Mouse (Mus musculus): ENCODE measurements around the gene Tiam1. TPM values are rescaled to one million over a fixed set of nuclear protein-coding genes. Genes with fewer than 3 reads are reported as not detected.
A peak's percentile ranks its signal among the peaks of the same experiment; 100 is the strongest.

Gene Tiam1
- polyA plus RNA-seq, 1 experiment from 2014 or later, result 29.0 TPM

GRCm38 (mm10) chr16:90142574-90143415 lies 774 bp downstream of the Tiam1 start:
- peak overlapping the region; percentile 76 for H3K4me3 ChIP-seq
- H3K36me3 ChIP-seq, result peaks cover 3% of the 10 kb centered on the region; the same call in 1 of the 2 replicates
- peak; percentile 24 for ATAC-seq (ENCODE audit: low FRiP score)
- H3K27ac ChIP-seq, result peak overlapping the region; percentile 95
- no peaks in the 10 kb centered on the region for H3K9me3 ChIP-seq
- H3K27me3 ChIP-seq, result no peaks in the 10 kb centered on the region
- H3K9ac ChIP-seq, result peak overlapping the region; percentile 90
- peak overlapping the region; percentile 64 for H3K4me2 ChIP-seq
- H3K4me1 ChIP-seq (replicated peaks), result peaks cover 44% of the 10 kb centered on the region
- under 1% methylated on average over 57 of the region's 57 CpGs for WGBS

- WGBS, result 2% methylated on average over 20 of the region's 20 CpGs
- Histone ChIP-seq H3K27me3 (no peaks in the 10 kb centered on the region), H3K4me2 (peak overlapping the region; percentile 64), H3K9me3 (no peaks in the 10 kb centered on the region), H3K4me1 (replicated peaks) (peaks cover 44% of the 10 kb centered on the region), H3K9ac (peak overlapping the region; percentile 90), H3K4me3 (peak overlapping the region; percentile 76), H3K27ac (peak overlapping the region; percentile 95), H3K36me3 (peaks cover 8% of the 10 kb centered on the region)
- ATAC-seq (ENCODE audit: low FRiP score), result no peak
These were observed 1.4 kb downstream of the Tiam1 start for GRCm38 (mm10) chr16:90142247-90142573.

- Histone ChIP-seq H3K36me3 (peaks cover 8% of the 10 kb centered on the region), H3K4me2 (peak overlapping the region; percentile 64), H3K4me1 (replicated peaks) (peaks cover 44% of the 10 kb centered on the region), H3K27me3 (no peaks in the 10 kb centered on the region), H3K9ac (peak overlapping the region; percentile 90), H3K9me3 (no peaks in the 10 kb centered on the region), H3K4me3 (peak overlapping the region; percentile 76), H3K27ac (peak overlapping the region; percentile 19; the same call in 1 of the 2 replicates)
- WGBS, result 26% methylated on average over 9 of the region's 9 CpGs
- ATAC-seq (ENCODE audit: low FRiP score), result no peak
These were observed 2.0 kb downstream of the Tiam1 start for GRCm38 (mm10) chr16:90141556-90141955.

GRCm38 (mm10) chr16:90140571-90140970 lies 3.0 kb downstream of the Tiam1 start:
- H3K4me3 ChIP-seq, result no peak overlapping the region
- peak overlapping the region; percentile 43; the same call in 1 of the 2 replicates for H3K9ac ChIP-seq
- no peak overlapping the region for H3K27ac ChIP-seq
- no peak for ATAC-seq (ENCODE audit: low FRiP score)
- H3K27me3 ChIP-seq, result no peaks in the 10 kb centered on the region
- peaks cover 8% of the 10 kb centered on the region for H3K36me3 ChIP-seq
- no peaks in the 10 kb centered on the region for H3K9me3 ChIP-seq
- peaks cover 44% of the 10 kb centered on the region for H3K4me1 ChIP-seq (replicated peaks)
- H3K4me2 ChIP-seq, result peak overlapping the region; percentile 64; the same call in 1 of the 2 replicates
- WGBS, result 86% methylated on average over 10 of the region's 10 CpGs

GRCm38 (mm10) chr16:90139696-90140095 lies 3.9 kb downstream of the Tiam1 start:
- H3K4me3 ChIP-seq, result no peak overlapping the region
- no peak overlapping the region for H3K4me2 ChIP-seq
- H3K27me3 ChIP-seq, result no peaks in the 10 kb centered on the region
- 60% methylated on average over 9 of the region's 9 CpGs for WGBS
- peaks cover 8% of the 10 kb centered on the region for H3K36me3 ChIP-seq
- H3K4me1 ChIP-seq (replicated peaks), result peaks cover 39% of the 10 kb centered on the region
- no peak overlapping the region for H3K27ac ChIP-seq
- no peaks in the 10 kb centered on the region for H3K9me3 ChIP-seq
- ATAC-seq (ENCODE audit: low FRiP score), result no peak
- H3K9ac ChIP-seq, result peak overlapping the region; percentile 43; the same call in 1 of the 2 replicates

- Histone ChIP-seq H3K9ac (no peak overlapping the region), H3K4me3 (no peak overlapping the region), H3K27me3 (no peaks in the 10 kb centered on the region), H3K4me2 (no peak overlapping the region), H3K9me3 (no peaks in the 10 kb centered on the region), H3K36me3 (peaks cover 8% of the 10 kb centered on the region), H3K4me1 (replicated peaks) (peaks cover 35% of the 10 kb centered on the region), H3K27ac (no peak overlapping the region)
- no peak for ATAC-seq (ENCODE audit: low FRiP score)
- WGBS, result 74% methylated on average over 12 of the region's 12 CpGs
These were observed 5.4 kb downstream of the Tiam1 start for GRCm38 (mm10) chr16:90138151-90138550.

- Histone ChIP-seq H3K4me3 (no peak overlapping the region), H3K9me3 (no peaks in the 10 kb centered on the region), H3K36me3 (peaks cover 8% of the 10 kb centered on the region), H3K4me2 (no peak overlapping the region), H3K9ac (no peak overlapping the region), H3K27ac (no peak overlapping the region), H3K4me1 (replicated peaks) (peaks cover 37% of the 10 kb centered on the region), H3K27me3 (no peaks in the 10 kb centered on the region)
- WGBS, result 97% methylated on average over 23 of the region's 23 CpGs
- no peak for ATAC-seq (ENCODE audit: low FRiP score)
These were observed 6.4 kb downstream of the Tiam1 start for GRCm38 (mm10) chr16:90137175-90137574.

GRCm38 (mm10) chr16:90135580-90135979 lies 8.0 kb downstream of the Tiam1 start:
- H3K9ac ChIP-seq, result no peak overlapping the region
- WGBS, result 97% methylated on average over 3 of the region's 3 CpGs
- H3K4me1 ChIP-seq (replicated peaks), result peaks cover 23% of the 10 kb centered on the region
- H3K27me3 ChIP-seq, result no peaks in the 10 kb centered on the region
- no peak for ATAC-seq (ENCODE audit: low FRiP score)
- H3K4me2 ChIP-seq, result no peak overlapping the region
- H3K4me3 ChIP-seq, result no peak overlapping the region
- no peaks in the 10 kb centered on the region for H3K9me3 ChIP-seq
- H3K36me3 ChIP-seq, result peaks cover 8% of the 10 kb centered on the region
- no peak overlapping the region for H3K27ac ChIP-seq

GRCm38 (mm10) chr16:90134351-90134750 lies 9.2 kb downstream of the Tiam1 start:
- no peak overlapping the region for H3K4me3 ChIP-seq
- ATAC-seq (ENCODE audit: low FRiP score), result no peak
- WGBS, result 91% methylated on average over 7 of the region's 7 CpGs
- no peaks in the 10 kb centered on the region for H3K9me3 ChIP-seq
- no peaks in the 10 kb centered on the region for H3K27me3 ChIP-seq
- peaks cover 8% of the 10 kb centered on the region for H3K36me3 ChIP-seq
- H3K4me2 ChIP-seq, result no peak overlapping the region
- H3K27ac ChIP-seq, result no peak overlapping the region
- H3K4me1 ChIP-seq (replicated peaks), result peaks cover 16% of the 10 kb centered on the region
- H3K9ac ChIP-seq, result no peak overlapping the region

GRCm38 (mm10) chr16:90132816-90133215 lies 10.8 kb downstream of the Tiam1 start:
- ATAC-seq (ENCODE audit: low FRiP score), result no peak
- Histone ChIP-seq H3K36me3 (peaks cover 6% of the 10 kb centered on the region), H3K4me2 (no peak overlapping the region), H3K27ac (no peak overlapping the region), H3K4me1 (replicated peaks) (peaks cover 17% of the 10 kb centered on the region), H3K4me3 (no peak overlapping the region), H3K9me3 (no peaks in the 10 kb centered on the region), H3K27me3 (no peaks in the 10 kb centered on the region), H3K9ac (no peak overlapping the region)
- 66% methylated on average over 7 of the region's 7 CpGs for WGBS

GRCm38 (mm10) chr16:90132331-90132730 lies 11.2 kb downstream of the Tiam1 start:
- ATAC-seq (ENCODE audit: low FRiP score), result no peak

GRCm38 (mm10) chr16:90128817-90129587 lies 14.6 kb downstream of the Tiam1 start:
- H3K4me3 ChIP-seq, result no peak overlapping the region
- peak overlapping the region; percentile 35 for H3K27ac ChIP-seq
- H3K27me3 ChIP-seq, result no peaks in the 10 kb centered on the region
- no peak overlapping the region for H3K4me2 ChIP-seq
- no peak for ATAC-seq (ENCODE audit: low FRiP score)
- H3K4me1 ChIP-seq (replicated peaks), result peaks cover 35% of the 10 kb centered on the region
- 42% methylated on average over 19 of the region's 19 CpGs for WGBS
- no peaks in the 10 kb centered on the region for H3K9me3 ChIP-seq
- H3K36me3 ChIP-seq, result no peaks in the 10 kb centered on the region; the same call in 1 of the 2 replicates
- no peak overlapping the region for H3K9ac ChIP-seq

More at GRCm38 (mm10) chr16:90132331-90132730, 11.2 kb downstream of the Tiam1 start:
- no peak overlapping the region for H3K27ac ChIP-seq
- H3K4me3 ChIP-seq, result no peak overlapping the region
- no peak overlapping the region for H3K9ac ChIP-seq
- H3K9me3 ChIP-seq, result no peaks in the 10 kb centered on the region
- peaks cover 1% of the 10 kb centered on the region; the same call in 1 of the 2 replicates for H3K36me3 ChIP-seq
- H3K4me2 ChIP-seq, result no peak overlapping the region
- H3K4me1 ChIP-seq (replicated peaks), result peaks cover 17% of the 10 kb centered on the region
- no peaks in the 10 kb centered on the region for H3K27me3 ChIP-seq
- WGBS, result 16% methylated on average over 10 of the region's 10 CpGs

All from hindbrain, embryonic 13.5 days (tissue).